Mouse (Mus musculus) cerebellum, adult 11 months (tissue): ENCODE results near the gene Rpl36al.

ENCODE experiments used
- DNase-seq: peaks from one replicate; pipeline ENCODE4 v3.0.0; 2022

Rpl36al gene

DNA sequence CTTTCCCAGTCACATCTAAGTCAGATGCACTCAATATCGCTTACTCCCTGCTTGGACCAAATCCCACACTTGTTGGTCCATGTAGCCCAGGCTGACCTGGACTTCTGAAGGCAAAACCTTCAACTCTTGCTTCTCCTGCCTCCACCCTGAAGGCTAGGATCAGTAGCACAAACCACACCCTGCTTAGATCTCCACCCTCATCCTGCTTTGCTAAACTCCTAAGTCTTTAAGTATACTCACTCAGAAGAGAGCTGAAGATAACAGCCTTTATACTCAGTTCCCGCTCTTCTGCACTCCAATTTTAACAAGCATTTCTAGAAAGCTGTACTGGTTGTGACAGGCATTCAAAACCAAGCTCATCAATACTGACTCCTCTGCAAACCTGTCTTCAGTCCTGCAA is 26.8 kb downstream of the Rpl36al start:
- no peak for DNase-seq

DNA sequence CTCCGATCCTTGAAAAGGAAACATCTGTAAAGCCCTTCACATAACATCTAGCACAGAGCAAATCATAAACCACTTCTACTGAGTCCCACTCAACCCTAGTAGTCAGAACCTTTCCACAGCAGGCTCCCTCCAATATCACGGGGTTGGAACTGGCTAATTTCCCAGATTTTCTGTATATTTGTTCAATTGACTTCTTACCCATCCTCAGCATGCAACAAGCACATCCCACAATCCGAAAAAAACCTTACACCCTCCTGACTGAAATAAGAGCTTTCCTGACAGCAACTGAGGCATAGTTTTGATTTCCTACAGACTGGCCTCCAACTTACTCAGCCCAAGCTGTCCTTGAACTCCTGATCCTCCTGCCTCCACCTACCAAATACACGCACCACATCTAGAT is 27.4 kb downstream of the Rpl36al start:
- DNase-seq = no peak

DNA sequence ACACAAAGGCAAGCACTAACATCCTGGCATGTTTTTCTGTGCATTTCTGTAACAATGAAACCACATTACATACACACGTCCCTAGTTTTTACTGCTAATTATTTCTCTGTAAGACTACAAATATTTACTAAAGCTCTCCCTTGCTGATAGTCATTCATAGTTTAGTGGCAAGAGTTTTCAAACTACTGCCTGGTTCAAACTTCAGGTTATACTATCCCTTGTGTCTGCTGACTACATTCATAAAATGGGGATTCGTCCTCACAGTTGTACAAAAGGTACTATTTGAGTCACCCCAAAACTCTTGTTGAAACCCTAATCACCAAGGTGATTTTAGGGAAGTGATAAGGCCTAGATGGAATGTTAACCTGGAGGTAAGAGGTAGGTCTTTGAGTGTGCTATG is 28.0 kb downstream of the Rpl36al start:
- DNase-seq = no peak

DNA sequence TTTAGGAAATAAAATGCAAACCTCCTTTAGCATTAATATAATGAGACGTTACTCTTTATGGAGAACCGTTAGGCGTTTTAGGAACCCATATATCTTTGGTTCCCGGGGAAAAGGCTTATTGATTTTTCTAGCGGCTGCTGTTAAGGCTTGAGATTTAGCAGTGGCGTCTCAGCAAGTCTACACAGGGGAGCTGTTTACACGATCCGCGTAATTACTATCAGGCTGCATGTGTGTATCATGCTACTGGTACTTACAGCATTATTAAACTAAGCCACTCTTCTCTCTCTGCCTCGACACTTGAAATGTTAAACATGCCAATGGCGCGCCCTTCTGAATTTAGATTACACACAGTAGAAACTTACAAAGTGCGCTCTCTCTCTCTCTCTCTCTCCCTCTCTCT is 33.8 kb downstream of the Rpl36al start:
- DNase-seq = no peak

DNA sequence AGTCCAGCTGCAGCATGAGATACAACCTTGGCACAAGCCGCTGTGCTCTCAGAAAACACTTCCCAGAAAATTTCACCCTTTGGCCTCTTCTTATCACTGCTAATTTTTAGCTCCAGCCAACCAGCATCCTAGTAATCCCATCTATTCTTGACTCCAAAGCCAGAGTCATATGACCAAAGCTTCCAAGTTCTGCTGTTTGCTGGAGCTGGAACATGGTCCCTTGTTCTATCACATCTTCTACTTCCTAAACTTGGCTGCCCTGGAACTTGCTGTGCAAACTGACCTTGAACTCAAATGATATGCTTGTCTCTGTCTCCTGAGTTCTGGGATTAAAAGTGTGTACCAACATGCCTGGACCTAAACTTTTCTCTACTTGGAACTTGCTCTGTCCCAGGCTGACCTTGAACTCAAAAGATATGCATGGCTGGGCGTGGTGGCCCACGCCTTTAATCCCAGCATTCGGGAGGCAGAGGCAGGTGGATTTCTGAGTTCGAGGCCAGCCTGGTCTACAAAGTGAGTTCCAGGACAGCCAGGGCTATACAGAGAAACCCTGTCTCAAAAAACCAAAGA is 36.6 kb downstream of the Rpl36al start:
- no peak for DNase-seq

DNA sequence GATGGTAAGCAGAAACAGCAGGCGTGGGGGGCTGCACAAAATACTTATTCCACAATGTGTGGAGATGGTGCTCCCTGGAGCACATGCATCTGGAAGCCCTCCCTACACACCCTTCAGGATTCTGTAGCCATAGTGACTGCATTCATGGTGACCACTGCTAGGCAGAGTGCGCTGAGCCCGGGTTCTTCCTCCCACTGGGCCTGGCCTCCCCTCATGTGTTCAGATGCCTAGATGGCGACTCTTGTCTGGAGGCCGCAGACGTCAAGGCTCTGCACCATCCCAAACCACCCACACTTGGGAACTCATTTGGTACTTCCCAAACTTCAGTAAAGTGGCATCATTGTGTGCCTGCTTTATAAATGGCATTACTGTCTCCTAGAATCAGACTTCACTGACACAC is 40.4 kb downstream of the Rpl36al start:
- no peak for DNase-seq

DNA sequence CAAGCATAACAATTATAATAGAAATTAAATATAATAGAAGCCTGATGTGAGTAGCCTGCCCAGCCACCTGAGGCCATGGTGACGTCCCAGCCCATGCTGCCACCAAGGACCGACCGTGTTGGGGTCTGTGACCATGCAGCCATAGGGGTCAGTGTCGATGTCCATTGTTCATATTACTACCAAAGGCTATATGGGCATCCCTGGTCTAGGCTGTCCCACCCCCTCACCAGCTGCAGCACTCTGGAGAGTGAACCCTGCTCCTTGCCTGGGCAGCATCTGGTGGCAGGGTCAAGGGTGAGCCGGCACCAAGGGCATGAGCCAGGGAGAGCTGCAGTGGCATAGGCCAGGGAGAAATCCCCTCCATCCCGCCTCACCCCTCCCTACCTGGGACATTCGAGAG is 44.0 kb downstream of the Rpl36al start:
- no peak for DNase-seq

DNA sequence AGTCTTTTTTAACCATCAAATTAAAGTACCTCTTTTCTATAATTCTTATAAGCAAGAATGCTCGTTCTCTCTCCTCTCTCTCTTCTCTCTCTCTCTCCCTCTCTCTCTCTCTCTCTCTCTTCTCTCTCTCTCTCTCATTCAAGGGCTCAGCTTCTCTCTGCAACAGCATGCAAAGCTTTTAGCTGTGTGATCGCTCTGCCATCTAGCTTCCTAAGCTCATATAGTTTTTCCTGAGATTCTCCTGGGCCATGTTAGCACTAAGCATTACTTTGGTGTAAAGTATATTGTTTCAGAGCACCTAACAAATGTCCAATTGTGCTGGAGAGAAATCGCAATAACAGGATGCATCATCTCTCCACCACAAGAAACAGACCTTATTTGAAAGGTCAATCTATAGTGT is 44.7 kb downstream of the Rpl36al start:
- no peak for DNase-seq
